ENCODE assay signal across 23 mouse cellular contexts in the genomic region with DNA sequence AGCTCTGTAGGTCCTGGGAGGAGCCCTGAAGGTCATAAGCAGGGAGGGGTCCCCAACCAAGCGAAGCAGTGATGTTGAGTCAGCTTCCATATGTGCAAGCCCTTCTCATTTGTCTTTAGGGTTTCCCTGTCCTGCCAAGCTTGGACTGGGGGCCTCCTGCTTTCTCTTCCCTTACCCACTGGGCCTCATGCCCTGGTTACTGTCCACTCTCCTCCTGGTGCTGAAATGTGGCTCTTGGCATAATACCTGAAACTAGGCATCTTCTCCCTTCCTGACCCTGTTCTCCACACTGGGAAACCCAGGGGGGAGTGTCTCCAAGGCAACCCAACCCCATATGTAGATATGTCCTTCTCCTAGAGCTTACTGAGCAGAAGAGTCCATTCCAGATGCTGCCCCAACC. TPM values are rescaled to one million over a fixed set of nuclear protein-coding genes. Genes with fewer than 3 reads are reported as not detected.
DNase-seq lines count a peak whose midpoint lies in the region; ATAC-seq and TF ChIP-seq lines count a peak whose summit lies in the region.
"Had no signal": no experiment of that assay in that cellular context is flagged by ENCODE, and none has a peak within 500 bp of the region (broad histone marks: within the 10 kb centered on the region; RNA-seq: fewer than 3 reads in every experiment).

No protein-coding gene starts in this region.

- no peak overlapping the region for H3K27ac ChIP-seq in liver, postnatal 0 days (ENCODE audit: low read depth)
- no peak overlapping the region for H3K27ac ChIP-seq in liver, embryonic 12.5 days
- no peak overlapping the region for H3K27ac ChIP-seq in gastrocnemius, adult 2 months
- H3K27ac ChIP-seq: forebrain, embryonic 12.5 days; liver, embryonic 14.5 days; neural tube, embryonic 12.5 days had no signal

- no peaks in the 10 kb centered on the region for H3K4me1 ChIP-seq in liver, postnatal 0 days (ENCODE audit: insufficient read depth)
- 0 out of 2 replicates have a peak, but pooled peaks cover 2% of the 10 kb centered on the region for H3K4me1 ChIP-seq in liver, embryonic 12.5 days

- TF ChIP-seq EP300 in liver, postnatal 0 days (IDR thresholded peaks at IDR 0.05; ENCODE audit: low read depth): no peak

- H3K9ac ChIP-seq in liver, postnatal 0 days (replicated peaks): no peak overlapping the region
- H3K9ac ChIP-seq in liver, embryonic 12.5 days: no peak overlapping the region
- H3K9ac ChIP-seq: forebrain, embryonic 12.5 days; liver, embryonic 14.5 days; neural tube, embryonic 12.5 days had no signal

- peak; percentile 28 for DNase-seq in adrenal gland, postnatal 10 days
- DNase-seq in adrenal gland, postnatal 4 days (ENCODE audit: low spot score in 2 of 2): no peak
- peak; percentile 26 for DNase-seq in liver, postnatal 0 days
- peak; percentile 44 for DNase-seq in embryo, embryonic 10.5 days (ENCODE audit: low spot score)
- DNase-seq in gastrocnemius, adult 2 months: no peak
- no peak for DNase-seq in retina, postnatal 1 day
- DNase-seq: cerebellum, postnatal 25 days; gastrocnemius, postnatal 36 days; left cerebral cortex, postnatal 4 days; lung, postnatal 4 days; midbrain, embryonic 14.5 days; right cerebral cortex, postnatal 4 days; thymus, adult 2 months had no signal

- no peak for TF ChIP-seq CTCF in liver, postnatal 0 days (IDR thresholded peaks at IDR 0.05; ENCODE audit: low read depth)
- no peak for TF ChIP-seq CTCF in gastrocnemius, adult 2 months (IDR thresholded peaks at IDR 0.05)

- H3K4me3 ChIP-seq in liver, postnatal 0 days (ENCODE audit: low read depth, low read length): no peak overlapping the region
- H3K4me3 ChIP-seq in liver, embryonic 12.5 days: no peak overlapping the region
- H3K4me3 ChIP-seq in gastrocnemius, adult 2 months: no peak overlapping the region
- H3K4me3 ChIP-seq: forebrain, embryonic 12.5 days; neural tube, embryonic 12.5 days had no signal

- H3K4me2 ChIP-seq in liver, postnatal 0 days (ENCODE audit: low read depth, low read length): no peak overlapping the region
- no peak overlapping the region for H3K4me2 ChIP-seq in liver, embryonic 12.5 days
- H3K4me2 ChIP-seq: forebrain, embryonic 12.5 days; neural tube, embryonic 12.5 days had no signal

- H3K27me3 ChIP-seq in liver, postnatal 0 days (ENCODE audit: insufficient read depth, low read length): peaks cover 32% of the 10 kb centered on the region
- H3K27me3 ChIP-seq in liver, embryonic 12.5 days (replicated peaks): peaks cover 76% of the 10 kb centered on the region

- WGBS in liver, postnatal 0 days (ENCODE audit: insufficient replicate concordance): 35% methylated on average over 1 of the region's 1 CpGs
- WGBS in liver, embryonic 12.5 days (ENCODE audit: insufficient replicate concordance): 39% methylated on average over 1 of the region's 1 CpGs

- no peak for ATAC-seq in liver, postnatal 0 days
- no peak for ATAC-seq in liver, embryonic 12.5 days
- no peak for ATAC-seq in monocyte, adult 5-6 weeks (replicated peaks; ENCODE audit: insufficient number of reproducible peaks, low FRiP score, low TSS enrichment, poor library complexity, severe bottlenecking)

- intact Hi-C loops in gastrocnemius, adult 2 months (cut with DNase I): no loop called here

- no peaks in the 10 kb centered on the region for H3K36me3 ChIP-seq in liver, postnatal 0 days (replicated peaks; ENCODE audit: insufficient read depth, low read length)
- no peaks in the 10 kb centered on the region for H3K36me3 ChIP-seq in liver, embryonic 12.5 days
- H3K36me3 ChIP-seq: forebrain, embryonic 12.5 days; neural tube, embryonic 12.5 days had no signal

- no peaks in the 10 kb centered on the region for H3K9me3 ChIP-seq in liver, postnatal 0 days (ENCODE audit: low read length)
- no peaks in the 10 kb centered on the region for H3K9me3 ChIP-seq in liver, embryonic 12.5 days (replicated peaks)
- H3K9me3 ChIP-seq: forebrain, embryonic 12.5 days; neural tube, embryonic 12.5 days had no signal

RNA-seq across cellular contexts. Expression of gene Kncn, which starts 2.7 kb away (rescaled TPM):
- not detected for total RNA-seq in adrenal gland, postnatal 10 days (2021)
- total RNA-seq in adrenal gland, postnatal 4 days (2021): not detected
- not detected in 2 replicates for polyA plus RNA-seq in liver, postnatal 0 days (2015; fragmentation: Nextera tagmentation; extraction: Ambion mirVana)
- polyA plus RNA-seq in liver, embryonic 12.5 days (2016; fragmentation: Nextera tagmentation; extraction: Ambion mirVana): not detected in 2 replicates
- total RNA-seq in monocyte, adult 5-6 weeks (2017): not detected in 3 replicates
- total RNA-seq in gastrocnemius, adult 2 months (2021): not detected
- total RNA-seq: gastrocnemius, postnatal 36 days had no signal
- polyA plus RNA-seq: forebrain, embryonic 12.5 days; heart, embryonic 14.5 days; hindbrain, embryonic 11.5 days; intestine, embryonic 14.5 days; neural tube, embryonic 12.5 days had no signal

RNA-seq across cellular contexts. Expression of gene 6430628N08Rik, which starts 3.6 kb away (rescaled TPM):
- not detected for total RNA-seq in adrenal gland, postnatal 10 days (2021)
- total RNA-seq in adrenal gland, postnatal 4 days (2021): not detected
- not detected in 2 replicates for polyA plus RNA-seq in liver, postnatal 0 days (2015; fragmentation: Nextera tagmentation; extraction: Ambion mirVana)
- polyA plus RNA-seq in liver, embryonic 12.5 days (2016; fragmentation: Nextera tagmentation; extraction: Ambion mirVana): not detected in 2 replicates
- total RNA-seq in monocyte, adult 5-6 weeks (2017): not detected in 3 replicates
- total RNA-seq in gastrocnemius, adult 2 months (2021): not detected
- total RNA-seq: gastrocnemius, postnatal 36 days; layer of hippocampus, postnatal 14 days had no signal
- polyA plus RNA-seq: forebrain, embryonic 12.5 days; heart, embryonic 14.5 days; hindbrain, embryonic 11.5 days; intestine, embryonic 14.5 days; liver, embryonic 14.5 days; midbrain, embryonic 14.5 days; neural tube, embryonic 12.5 days; thymus, adult 2 months had no signal

RNA-seq across cellular contexts. Expression of gene Mknk1, which starts 47.9 kb away (rescaled TPM):
- total RNA-seq in adrenal gland, postnatal 10 days (2021): 10 to 100 TPM; 30.4 to 43.9 TPM
- total RNA-seq in adrenal gland, postnatal 4 days (2021): 10 to 100 TPM; 52.7 to 59.0 TPM
- 31.6 and 37.0 TPM in 2 replicates for polyA plus RNA-seq in liver, postnatal 0 days (2015; fragmentation: Nextera tagmentation; extraction: Ambion mirVana)
- polyA plus RNA-seq in liver, embryonic 12.5 days (2016; fragmentation: Nextera tagmentation; extraction: Ambion mirVana): 45.2 and 47.2 TPM in 2 replicates
- 80.9 to 129 TPM (median 98.0 TPM) in 3 replicates for total RNA-seq in monocyte, adult 5-6 weeks (2017)
- total RNA-seq in gastrocnemius, adult 2 months (2021): 10 to 100 TPM; 24.4 to 28.0 TPM

RNA-seq across cellular contexts. Expression of gene Dmbx1, which starts 52.9 kb away (rescaled TPM):
- total RNA-seq in adrenal gland, postnatal 10 days (2021): not detected
- total RNA-seq in adrenal gland, postnatal 4 days (2021): not detected
- not detected in 2 replicates for polyA plus RNA-seq in liver, postnatal 0 days (2015; fragmentation: Nextera tagmentation; extraction: Ambion mirVana)
- polyA plus RNA-seq in liver, embryonic 12.5 days (2016; fragmentation: Nextera tagmentation; extraction: Ambion mirVana): not detected in 2 replicates
- total RNA-seq in monocyte, adult 5-6 weeks (2017): not detected in 3 replicates
- total RNA-seq in gastrocnemius, adult 2 months (2021): not detected
- total RNA-seq: gastrocnemius, postnatal 36 days had no signal
- polyA plus RNA-seq: heart, embryonic 14.5 days; kidney, embryonic 16.5 days; liver, embryonic 14.5 days had no signal

RNA-seq across cellular contexts. Expression of gene Mob3c, which starts 59.0 kb away (rescaled TPM):
- 10 to 100 TPM; 13.8 to 15.1 TPM for total RNA-seq in adrenal gland, postnatal 10 days (2021)
- total RNA-seq in adrenal gland, postnatal 4 days (2021): 10 to 100 TPM; 17.5 to 20.4 TPM
- polyA plus RNA-seq in liver, postnatal 0 days (2015; fragmentation: Nextera tagmentation; extraction: Ambion mirVana): 7.3 and 10.0 TPM in 2 replicates
- 7.4 and 8.3 TPM in 2 replicates for polyA plus RNA-seq in liver, embryonic 12.5 days (2016; fragmentation: Nextera tagmentation; extraction: Ambion mirVana)
- 17.7 to 25.1 TPM (median 19.5 TPM) in 3 replicates for total RNA-seq in monocyte, adult 5-6 weeks (2017)
- 1 to 10 TPM; 2.3 to 4.0 TPM for total RNA-seq in gastrocnemius, adult 2 months (2021)

Comparison
In these comparisons a context has a peak if more than half of its experiments do, and no peak if none do; other contexts are left out.
1. DNase-seq: peak in adrenal gland, postnatal 10 days (single experiment), liver, postnatal 0 days (single experiment) and embryo, embryonic 10.5 days (single experiment); none in adrenal gland, postnatal 4 days (0 of 2), gastrocnemius, adult 2 months (single experiment) and retina, postnatal 1 day (single experiment).